Mouse (Mus musculus): ENCODE results near the gene Mrps6. TPM values are rescaled to one million over a fixed set of nuclear protein-coding genes. Genes with fewer than 3 reads are reported as not detected.

Gene Mrps6
- polyA plus RNA-seq, 1 experiment from 2014 or later: 168 TPM

Other genes with a start within 250 kb of the Mrps6 start
- 0.74 and 1.3 TPM in 2 replicates for gene Gm49711, start within 50 bp of the Mrps6 start, polyA plus RNA-seq (2014; fragmentation: Nextera tagmentation; extraction: Ambion mirVana)
- gene Slc5a3, start 52 bp downstream of the Mrps6 start, polyA plus RNA-seq (2014; fragmentation: Nextera tagmentation; extraction: Ambion mirVana): 22.2 and 30.6 TPM in 2 replicates
- 0.53 and 3.0 TPM in 2 replicates for gene Kcne2, start 234.1 kb downstream of the Mrps6 start, polyA plus RNA-seq (2014; fragmentation: Nextera tagmentation; extraction: Ambion mirVana)
- 71.6 and 75.9 TPM in 2 replicates for gene Smim11, start 243.0 kb downstream of the Mrps6 start, polyA plus RNA-seq (2014; fragmentation: Nextera tagmentation; extraction: Ambion mirVana)